In the genomic region with DNA sequence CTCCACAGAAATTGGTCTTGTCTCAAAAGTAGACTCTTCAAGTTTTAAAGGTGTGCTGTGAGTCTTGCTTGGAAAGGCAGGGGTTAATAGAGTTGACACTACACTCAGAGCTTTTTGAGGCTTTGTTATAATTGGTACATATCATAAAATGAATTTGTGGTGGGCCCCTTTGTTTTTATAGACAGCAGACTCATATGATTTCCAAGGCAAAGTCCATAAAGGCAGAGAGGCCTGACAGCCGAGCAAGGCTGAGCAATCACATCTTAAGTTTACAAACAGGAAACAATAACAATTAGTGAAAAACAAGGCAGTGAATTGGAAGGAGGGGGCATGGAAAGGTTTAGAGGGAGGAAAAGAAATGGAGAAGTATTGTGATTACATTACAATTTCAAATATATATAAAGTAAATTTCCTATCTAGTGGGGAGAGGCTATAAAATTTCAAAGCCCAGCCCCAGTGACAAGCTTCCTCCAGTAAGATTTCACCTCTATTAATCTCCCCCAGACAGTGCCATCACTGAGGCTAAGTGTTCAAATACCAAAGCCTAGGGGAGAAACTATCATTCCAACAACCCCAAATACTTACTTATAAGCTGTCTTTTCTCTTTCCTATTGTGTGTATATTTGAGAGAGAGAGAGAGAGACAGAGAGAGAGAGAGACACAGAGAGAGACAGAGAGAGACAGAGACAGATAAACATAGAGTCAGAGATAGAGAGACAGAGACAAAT, we compare ENCODE assay signal across 25 mouse cellular contexts.
"Had no signal": no experiment of that assay in that cellular context is flagged by ENCODE, and none has a peak within 500 bp of the region (broad histone marks: within the 10 kb centered on the region; RNA-seq: fewer than 3 reads in every experiment).

No protein-coding gene starts in this region.

- DNase-seq: forebrain, postnatal 0 days; gastrocnemius, postnatal 14 days; gastrocnemius, postnatal 36 days; heart, adult 11 months; heart, adult 2 months; heart, postnatal 14 days; heart, postnatal 36 days; kidney, adult 18-20 months; kidney, adult 9 months; kidney, postnatal 10 days; kidney, postnatal 4 days; layer of hippocampus, adult 9-11 months; layer of hippocampus, postnatal 36 days; left cerebral cortex, postnatal 4 days had no signal

- H3K4me1 ChIP-seq: heart, embryonic 15.5 days; hindbrain, embryonic 13.5 days; hindbrain, embryonic 15.5 days; limb, embryonic 15.5 days; liver, embryonic 12.5 days had no signal

- H3K36me3 ChIP-seq: heart, embryonic 13.5 days; heart, embryonic 15.5 days; hindbrain, embryonic 13.5 days; hindbrain, embryonic 15.5 days; kidney, embryonic 15.5 days; limb, embryonic 13.5 days; limb, embryonic 15.5 days; liver, embryonic 12.5 days had no signal

- H3K9ac ChIP-seq: forebrain, postnatal 0 days; heart, embryonic 13.5 days; heart, embryonic 15.5 days; hindbrain, embryonic 13.5 days; hindbrain, embryonic 15.5 days; kidney, embryonic 15.5 days; limb, embryonic 13.5 days; limb, embryonic 15.5 days; liver, embryonic 12.5 days had no signal

- H3K9me3 ChIP-seq: heart, embryonic 13.5 days; heart, embryonic 15.5 days; hindbrain, embryonic 13.5 days; hindbrain, embryonic 15.5 days; kidney, embryonic 15.5 days; limb, embryonic 13.5 days; limb, embryonic 15.5 days; liver, embryonic 12.5 days had no signal

- H3K27me3 ChIP-seq: heart, embryonic 13.5 days; heart, embryonic 15.5 days; hindbrain, embryonic 13.5 days; hindbrain, embryonic 15.5 days; kidney, embryonic 15.5 days; limb, embryonic 13.5 days; limb, embryonic 15.5 days had no signal

- H3K27ac ChIP-seq: heart, adult 2 months; heart, embryonic 13.5 days; heart, embryonic 15.5 days; hindbrain, embryonic 13.5 days; hindbrain, embryonic 15.5 days; hindbrain, postnatal 0 days; kidney, embryonic 15.5 days; layer of hippocampus, adult 2 months; limb, embryonic 13.5 days; limb, embryonic 15.5 days; liver, embryonic 12.5 days had no signal

- H3K4me2 ChIP-seq: heart, embryonic 11.5 days; heart, embryonic 13.5 days; heart, embryonic 15.5 days; hindbrain, embryonic 13.5 days; hindbrain, embryonic 15.5 days; kidney, embryonic 15.5 days; limb, embryonic 13.5 days; limb, embryonic 15.5 days; liver, embryonic 12.5 days had no signal

- ATAC-seq: forebrain, postnatal 0 days; hindbrain, postnatal 0 days; liver, embryonic 12.5 days had no signal

- H3K4me3 ChIP-seq: heart, adult 2 months; heart, embryonic 13.5 days; heart, embryonic 15.5 days; hindbrain, embryonic 13.5 days; hindbrain, embryonic 15.5 days; kidney, embryonic 15.5 days; layer of hippocampus, adult 2 months; limb, embryonic 13.5 days; limb, embryonic 15.5 days; liver, embryonic 12.5 days had no signal
